Mouse (Mus musculus) erythroblast, embryonic 14.5 days (primary cell): ENCODE measurements around the gene Lrit3.

Source experiments
- GATA1 ChIP-seq: IDR thresholded peaks from 2 replicates; pipeline ENCODE4 v1.6.1; 2012; ENCODE audit warnings: low read length, inconsistent platforms, mixed read lengths
- TAL1 ChIP-seq: IDR thresholded peaks from 3 replicates; pipeline ENCODE4 v1.6.1; 2012; ENCODE audit warnings: low read length, inconsistent platforms, mixed read lengths

DNA sequence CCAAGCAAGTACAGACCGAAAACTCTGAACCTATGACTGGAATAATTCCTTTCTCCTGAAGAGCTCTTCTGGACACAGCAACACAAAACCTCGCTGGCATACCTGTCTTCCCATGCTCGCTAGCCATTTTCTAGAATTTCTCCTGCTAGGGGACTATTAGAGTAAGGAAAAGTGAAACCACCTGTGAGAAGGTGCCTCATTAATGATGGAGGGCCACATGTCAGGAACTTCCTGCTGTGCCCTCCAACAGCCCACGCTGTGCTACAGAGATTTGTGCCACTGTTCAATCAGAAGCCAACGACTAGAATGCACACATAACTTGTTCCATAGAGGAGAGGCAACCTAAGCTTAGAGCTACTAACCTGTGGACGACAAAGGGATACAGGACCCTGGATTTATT, 61.0 kb downstream of the Lrit3 start:
- TF ChIP-seq GATA1 (no peak), TAL1 (no peak)
